Mouse (Mus musculus): ENCODE measurements around the gene Spint2. TPM values are rescaled to one million over a fixed set of nuclear protein-coding genes. Genes with fewer than 3 reads are reported as not detected.

The Spint2 gene
- total and polyA plus RNA-seq, 3 experiments: 4.1 to 29.1 TPM; not detected in 1

DNA sequence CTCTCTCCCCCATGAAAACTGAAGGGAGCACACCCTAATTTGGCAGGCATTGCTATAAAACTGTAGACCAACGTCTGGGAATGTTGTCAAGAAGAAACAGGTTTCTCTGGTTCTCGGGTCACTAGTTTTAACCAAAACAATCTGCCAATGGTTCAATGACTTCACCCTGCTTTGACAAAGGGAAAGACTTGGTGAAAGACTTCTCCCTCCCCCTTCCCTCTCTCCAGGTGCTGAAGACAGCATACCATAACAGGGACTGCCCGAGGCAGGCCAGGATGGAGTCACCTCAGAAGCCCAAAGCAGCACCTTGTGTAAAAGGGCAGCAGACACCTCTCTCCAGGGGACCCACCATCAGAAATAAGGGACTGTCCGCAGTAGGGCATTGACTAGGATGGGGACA, 14.8 kb downstream of the Spint2 start:
- Histone ChIP-seq H3K4me1 (ENCODE audit: control insufficient read depth in 1 of 2, insufficient read depth in 2 of 2) (peaks cover 0 to 45% of the 10 kb centered on the region in 2 experiments; a peak in 2 of 4 replicates), H3K9ac (ENCODE audit: insufficient read depth, low read depth) (no peak overlapping the region), H3K9me3 (replicated peaks; ENCODE audit: low read length) (no peaks in the 10 kb centered on the region), H3K36me3 (replicated peaks in 1 of 2; ENCODE audit: control insufficient read depth in 1 of 2, insufficient read depth in 1 of 2, low read length in 1 of 2) (no peaks in the 10 kb centered on the region), H3K79me2 (replicated peaks; ENCODE audit: control insufficient read depth, extremely low read depth, insufficient read depth, poor library complexity, severe bottlenecking) (no peaks in the 10 kb centered on the region), H3K4me3 (replicated peaks in 1 of 3; ENCODE audit: low read depth in 2 of 3, low read length in 2 of 3, poor library complexity in 1 of 3) (no peak overlapping the region), H3K27me3 (replicated peaks) (no peaks in the 10 kb centered on the region), H3K27ac (ENCODE audit: insufficient read depth, low read depth) (no peak overlapping the region), H3K4me2 (ENCODE audit: insufficient read depth, low read depth, poor library complexity, severe bottlenecking) (no peak overlapping the region)
- TF ChIP-seq E2F4 (IDR thresholded peaks at IDR 0.05; ENCODE audit: insufficient replicate concordance, low read depth, low read length) (no peak), ETS1 (conservative IDR thresholded peaks at IDR 0.05; ENCODE audit: low read depth, low read length) (no peak), KAT2A (IDR thresholded peaks at IDR 0.05; ENCODE audit: insufficient replicate concordance, low read length) (no peak), SIN3A (IDR thresholded peaks at IDR 0.05; ENCODE audit: low read length) (no peak), IRF4 (IDR thresholded peaks at IDR 0.05; ENCODE audit: low read depth, low read length) (no peak), GABPA (IDR thresholded peaks at IDR 0.05; ENCODE audit: insufficient replicate concordance, low read depth, low read length) (no peak), ZNF384 (IDR thresholded peaks at IDR 0.05; ENCODE audit: low read depth, low read length) (no peak), RAD21 (IDR thresholded peaks at IDR 0.05; ENCODE audit: low read depth, low read length) (no peak), ZC3H11A (IDR thresholded peaks at IDR 0.05; ENCODE audit: low read depth, low read length) (no peak), NRF1 (IDR thresholded peaks at IDR 0.05; ENCODE audit: low read depth, low read length) (no peak), BHLHE40 (IDR thresholded peaks at IDR 0.05; ENCODE audit: low read depth, low read length) (no peak), MAZ (IDR thresholded peaks at IDR 0.05; ENCODE audit: low read depth, low read length) (no peak), CHD2 (IDR thresholded peaks at IDR 0.05; ENCODE audit: low read length) (no peak), MAX (IDR thresholded peaks at IDR 0.05; ENCODE audit: low read length) (no peak), ZKSCAN1 (IDR thresholded peaks at IDR 0.05; ENCODE audit: borderline replicate concordance, low read depth, low read length) (no peak), JUN (IDR thresholded peaks at IDR 0.05; ENCODE audit: insufficient read depth, low read depth, low read length) (no peak), UBTF (IDR thresholded peaks at IDR 0.05; ENCODE audit: low read depth, low read length) (no peak)
- dilution Hi-C loops (cut with MboI; ENCODE audit: extremely low pct_ligation_motif_present, extremely low pct_unique_long_range_greater_than_20kb, low sequenced_read_pairs): no loop called here
- DNase-seq (ENCODE audit: extremely low read depth): no peak
- in situ Hi-C loops (cut with MboI; ENCODE audit: low pct_ligation_motif_present, low pct_unique_long_range_greater_than_20kb, low sequenced_read_pairs): no loop called here

DNA sequence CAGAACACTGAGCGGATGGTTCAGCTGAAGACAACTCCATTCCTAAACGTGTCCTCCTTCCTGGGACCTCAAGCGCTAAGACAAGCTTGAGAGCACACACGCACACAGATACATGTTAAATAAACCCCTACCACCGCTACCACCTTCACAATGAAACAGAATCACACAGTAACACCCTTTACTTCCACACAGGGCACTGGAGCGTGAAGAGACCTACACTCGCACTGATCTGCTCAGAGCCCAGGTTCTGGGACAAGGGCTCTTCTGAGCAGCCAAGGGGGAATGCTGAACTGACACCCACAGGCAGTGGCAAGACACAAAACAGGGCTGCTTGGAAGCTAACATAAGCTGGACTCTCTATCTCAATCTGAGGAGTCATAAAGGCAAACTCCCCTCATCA, 16.1 kb downstream of the Spint2 start:
- Histone ChIP-seq H3K4me3 (replicated peaks in 1 of 3; ENCODE audit: low read depth in 2 of 3, low read length in 2 of 3, poor library complexity in 1 of 3) (no peak overlapping the region), H3K27ac (ENCODE audit: insufficient read depth, low read depth) (no peak overlapping the region), H3K79me2 (replicated peaks; ENCODE audit: control insufficient read depth, extremely low read depth, insufficient read depth, poor library complexity, severe bottlenecking) (no peaks in the 10 kb centered on the region), H3K9me3 (replicated peaks; ENCODE audit: low read length) (no peaks in the 10 kb centered on the region), H3K36me3 (replicated peaks in 1 of 2; ENCODE audit: control insufficient read depth in 1 of 2, insufficient read depth in 1 of 2, low read length in 1 of 2) (no peaks in the 10 kb centered on the region), H3K9ac (ENCODE audit: insufficient read depth, low read depth) (no peak overlapping the region), H3K27me3 (replicated peaks) (no peaks in the 10 kb centered on the region), H3K4me1 (ENCODE audit: control insufficient read depth in 1 of 2, insufficient read depth in 2 of 2) (peaks cover 0 to 46% of the 10 kb centered on the region in 2 experiments; a peak in 2 of 4 replicates), H3K4me2 (ENCODE audit: insufficient read depth, low read depth, poor library complexity, severe bottlenecking) (no peak overlapping the region)
- dilution Hi-C loops (cut with MboI; ENCODE audit: extremely low pct_ligation_motif_present, extremely low pct_unique_long_range_greater_than_20kb, low sequenced_read_pairs) (no loop called here), in situ Hi-C loops (cut with MboI; ENCODE audit: low pct_ligation_motif_present, low pct_unique_long_range_greater_than_20kb, low sequenced_read_pairs) (no loop called here)
- no peak for TF ChIP-seq POLR2AphosphoS2 (IDR thresholded peaks at IDR 0.05; ENCODE audit: low read depth, low read length)
- DNase-seq (ENCODE audit: extremely low read depth): no peak
